Mouse (Mus musculus) lung, postnatal 36 days (tissue): ENCODE results near the gene Ccdc93.

ENCODE experiments used
- DNase-seq: peaks from one replicate; pipeline ENCODE4 v3.0.0; 2022; ENCODE audit warnings: mixed read lengths

The Ccdc93 gene

GRCm38 (mm10) chr1:121448166-121448565 is 17.3 kb downstream of the Ccdc93 start:
- DNase-seq: no peak

DNA sequence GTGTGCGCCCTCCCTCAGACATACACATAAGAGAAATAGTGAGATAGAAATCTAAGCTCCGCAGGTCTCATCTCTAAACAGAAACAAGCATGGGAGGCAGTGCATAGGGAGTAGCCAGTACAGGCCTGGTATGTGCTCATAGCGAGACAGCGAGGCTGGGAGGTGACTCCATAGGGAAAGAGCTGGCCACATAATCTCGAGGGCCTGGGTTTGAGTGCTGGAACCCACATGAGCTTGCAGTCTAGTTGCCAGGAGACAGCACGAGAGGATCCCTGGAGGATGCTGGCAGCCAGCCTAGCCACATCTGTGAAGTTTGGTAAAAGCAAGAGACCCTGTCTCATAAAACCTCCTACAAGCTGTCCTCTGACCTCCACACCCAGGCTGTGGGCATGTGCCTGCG is 20.2 kb downstream of the Ccdc93 start:
- DNase-seq: no peak

GRCm38 (mm10) chr1:121452498-121452897 is 21.6 kb downstream of the Ccdc93 start:
- no peak for DNase-seq

DNA sequence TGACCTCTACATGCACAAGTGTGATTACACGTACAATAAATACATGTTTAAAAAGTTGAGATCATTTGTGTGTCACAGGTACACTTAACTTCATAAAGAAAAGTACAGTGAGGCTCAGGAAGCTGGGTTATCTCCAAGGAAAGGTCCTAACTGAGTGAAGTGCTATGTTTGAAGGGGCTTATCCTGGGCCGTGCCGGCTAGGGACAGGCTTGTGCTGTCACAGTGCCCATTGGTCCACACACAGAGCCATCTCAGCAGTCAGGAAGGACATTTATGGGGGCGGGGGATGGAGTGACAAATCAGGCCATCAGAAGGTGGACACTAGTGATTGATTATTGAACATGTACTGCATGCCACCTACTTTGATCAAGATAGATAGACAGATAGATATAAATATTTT is 22.2 kb downstream of the Ccdc93 start:
- no peak for DNase-seq

DNA sequence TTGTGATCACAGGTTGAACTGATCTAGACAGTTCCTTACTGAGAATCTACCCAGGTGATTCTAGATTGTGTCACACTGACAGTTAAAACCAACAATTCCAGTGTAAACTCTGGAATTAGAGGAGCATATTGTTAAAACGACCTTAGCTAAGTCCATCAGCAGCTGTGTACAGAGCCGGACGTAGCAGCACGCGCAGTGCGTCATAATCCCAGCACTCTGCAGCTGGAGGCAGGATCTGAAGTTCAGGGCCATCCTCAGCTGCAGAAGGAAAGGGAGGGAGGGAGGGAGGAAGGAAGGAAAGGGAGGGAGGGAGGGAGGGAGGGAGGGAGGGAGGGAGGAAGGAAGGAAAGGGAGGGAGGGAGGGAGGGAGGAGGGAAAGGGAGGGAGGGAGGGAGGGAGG is 24.1 kb downstream of the Ccdc93 start:
- no peak for DNase-seq

DNA sequence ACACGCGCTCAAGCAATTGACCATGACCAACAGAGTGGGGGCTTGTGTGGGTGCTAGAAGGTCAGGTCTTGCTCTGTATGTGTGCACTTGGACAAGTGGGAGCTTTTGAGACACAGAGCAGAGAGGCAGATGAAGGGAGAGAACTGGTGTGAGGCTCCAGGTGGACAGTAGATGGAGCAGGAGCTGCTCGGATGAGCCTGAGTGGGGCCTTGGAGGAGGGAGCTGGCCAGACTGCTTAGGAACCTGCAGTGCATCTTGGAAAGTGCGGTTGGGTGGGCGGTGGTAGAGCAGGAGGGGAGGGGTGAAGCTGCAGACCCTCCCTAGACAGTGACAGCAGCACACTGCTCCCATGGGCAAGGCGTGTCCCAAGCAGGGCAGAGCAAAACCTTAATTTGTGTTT is 29.2 kb downstream of the Ccdc93 start:
- no peak for DNase-seq

DNA sequence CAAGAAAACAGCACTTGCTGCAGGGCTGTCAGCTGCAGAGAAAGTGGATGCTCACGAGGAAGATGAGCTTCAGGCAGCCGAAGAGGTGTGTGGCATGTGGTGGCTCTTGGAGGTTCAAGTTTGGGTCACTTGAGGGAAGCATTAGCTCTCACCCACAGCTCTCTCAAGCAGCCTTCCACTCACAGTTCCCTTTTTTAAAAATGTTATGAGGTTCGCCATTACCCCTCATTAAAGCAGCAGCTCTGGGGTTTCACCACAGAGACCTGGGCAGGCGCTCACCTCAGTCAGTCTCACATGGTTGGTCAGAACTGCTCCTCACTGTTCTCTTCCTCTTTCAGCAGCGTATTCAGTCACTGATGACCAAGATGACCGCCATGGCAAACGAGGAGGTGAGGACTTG is 31.0 kb downstream of the Ccdc93 start:
- DNase-seq: no peak

DNA sequence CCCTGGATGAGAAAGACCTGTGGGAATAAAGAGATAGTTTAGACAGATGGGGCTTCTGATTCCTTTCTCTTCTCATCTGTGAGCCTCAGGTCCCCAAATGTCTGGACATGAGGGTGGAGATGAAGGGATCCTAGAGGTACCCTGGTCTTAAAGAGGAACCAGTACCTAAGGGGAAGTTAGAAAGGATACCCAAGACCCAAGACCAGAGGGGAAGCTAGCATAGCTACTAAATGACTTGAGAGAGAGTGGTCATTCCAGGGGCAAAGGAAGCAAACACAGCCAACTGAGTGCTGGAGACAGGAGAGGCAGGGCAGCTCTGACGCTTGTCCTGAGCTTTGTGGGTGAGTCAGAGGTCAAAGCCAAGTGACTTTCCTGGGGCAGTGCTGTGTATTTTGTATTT is 31.8 kb downstream of the Ccdc93 start:
- DNase-seq: no peak

DNA sequence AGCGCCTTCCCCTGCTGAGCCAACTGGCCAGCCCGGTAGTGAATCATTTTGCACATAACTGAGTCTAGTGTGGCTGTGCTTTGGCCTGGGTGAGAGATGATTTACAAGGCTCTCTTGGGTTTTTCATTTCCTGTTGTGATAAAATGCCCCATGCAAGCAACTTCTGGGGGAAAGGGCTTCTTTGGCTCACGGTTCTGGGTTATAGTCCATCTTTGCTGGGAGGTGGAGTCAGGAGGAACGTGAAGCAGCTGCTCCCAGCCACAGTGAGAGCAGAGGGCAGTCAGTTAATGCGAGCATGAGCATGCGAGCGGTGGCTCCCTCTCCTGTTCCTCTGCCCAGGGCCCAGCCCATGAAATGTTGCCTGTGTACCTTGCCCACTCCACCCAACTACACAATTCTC is 33.0 kb downstream of the Ccdc93 start:
- no peak for DNase-seq

GRCm38 (mm10) chr1:121466276-121466675 is 35.4 kb downstream of the Ccdc93 start:
- DNase-seq: no peak

- no peak for DNase-seq
Observed at GRCm38 (mm10) chr1:121468271-121468670, 37.4 kb downstream of the Ccdc93 start.

DNA sequence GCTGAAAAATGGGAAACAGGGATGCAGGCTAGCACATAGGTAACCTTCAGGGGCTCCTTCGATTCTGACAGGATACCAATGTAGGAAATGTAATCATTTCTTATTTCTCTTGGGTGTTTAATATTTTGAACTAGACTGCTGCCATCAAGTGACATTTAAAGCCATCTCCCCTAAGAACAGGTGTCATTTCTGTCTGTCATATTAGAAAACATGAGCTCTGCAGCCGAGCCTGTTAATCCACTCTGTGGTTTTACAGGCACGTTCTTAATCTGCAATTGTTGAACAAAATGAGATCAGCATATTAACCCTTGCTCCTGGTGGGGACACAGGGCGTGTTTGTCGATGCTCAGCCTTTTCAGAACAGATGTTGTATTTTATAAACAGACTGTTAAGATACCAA is 40.7 kb downstream of the Ccdc93 start:
- DNase-seq: no peak

- no peak for DNase-seq
Observed at GRCm38 (mm10) chr1:121477716-121478115, 46.9 kb downstream of the Ccdc93 start.

DNA sequence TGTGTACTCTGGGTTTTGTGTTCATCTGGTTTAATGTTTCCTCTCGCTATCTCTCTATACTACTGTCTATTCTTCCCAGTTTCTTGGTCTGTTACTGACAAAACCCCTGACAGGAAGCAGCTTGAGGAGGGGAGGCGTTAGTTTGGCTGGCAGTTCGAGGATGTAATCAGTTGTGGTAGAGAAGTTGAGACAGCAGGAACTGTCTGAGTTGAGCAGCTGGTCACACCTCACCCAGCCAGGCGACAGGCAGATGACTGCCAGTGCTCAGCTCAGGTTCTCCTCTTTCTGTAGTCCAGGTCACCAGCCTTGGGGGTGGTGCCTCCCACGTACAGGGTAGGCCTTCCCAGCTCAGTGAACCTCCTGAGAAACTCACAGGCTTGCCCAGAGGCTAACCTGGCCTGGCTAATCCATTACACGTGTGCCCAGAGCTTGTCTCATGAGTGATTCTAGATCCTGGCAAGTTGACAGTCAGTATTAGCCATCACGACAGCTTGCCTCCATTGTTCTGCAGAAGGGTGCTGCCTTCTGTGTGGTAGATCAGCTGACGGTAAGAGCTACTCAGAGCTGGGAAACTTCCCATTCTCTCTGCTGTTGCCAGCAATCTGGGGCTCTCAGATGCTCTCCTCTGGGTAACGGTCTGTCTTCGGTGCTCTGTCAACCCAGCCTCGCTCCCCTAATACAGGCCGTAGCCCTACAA is 47.6 kb downstream of the Ccdc93 start:
- DNase-seq: no peak

DNA sequence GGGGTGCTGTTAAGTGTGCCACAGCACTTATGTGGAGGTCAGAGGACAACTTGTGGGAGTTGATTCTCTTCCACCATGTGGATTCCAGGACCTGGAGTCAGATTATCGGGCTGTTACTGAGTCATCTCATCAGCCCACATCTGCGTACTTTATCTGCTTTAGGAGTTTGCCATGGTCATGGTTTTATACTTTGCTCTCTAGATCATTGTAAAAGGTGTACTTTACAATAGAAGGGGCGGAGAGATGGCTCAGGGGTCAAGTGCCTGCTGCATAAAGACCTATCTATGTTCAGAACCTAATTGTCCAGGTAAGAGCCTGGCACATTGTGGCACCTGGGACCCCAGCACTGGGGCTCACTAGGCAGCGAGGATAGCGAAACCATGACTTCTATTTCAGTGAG is 48.6 kb downstream of the Ccdc93 start:
- DNase-seq: no peak

GRCm38 (mm10) chr1:121483091-121483490 is 52.2 kb downstream of the Ccdc93 start:
- no peak for DNase-seq

- DNase-seq: no peak
Observed at GRCm38 (mm10) chr1:121486803-121487202, 56.0 kb downstream of the Ccdc93 start.

GRCm38 (mm10) chr1:121490241-121490640 is 59.4 kb downstream of the Ccdc93 start:
- peak; percentile 12 for DNase-seq

DNA sequence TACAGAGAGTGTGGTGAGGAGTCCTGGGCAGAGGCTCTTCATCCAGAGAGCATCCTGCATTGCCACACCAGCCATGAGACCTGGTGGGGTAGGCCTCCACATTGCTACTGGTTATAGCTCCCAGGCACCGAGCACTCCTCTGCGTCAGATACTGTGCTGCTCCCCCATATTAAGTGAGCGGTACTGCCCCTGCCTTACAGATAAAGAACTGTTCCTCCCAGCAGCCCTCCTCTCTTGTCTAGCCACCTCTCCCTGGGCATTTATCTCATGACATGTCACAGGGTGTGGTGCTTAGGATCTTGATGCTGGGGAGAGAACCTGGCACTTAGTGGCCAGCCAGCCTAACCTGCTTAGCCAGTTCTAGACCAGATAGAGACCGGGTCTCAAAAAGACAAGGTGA is 66.2 kb downstream of the Ccdc93 start:
- no peak for DNase-seq

DNA sequence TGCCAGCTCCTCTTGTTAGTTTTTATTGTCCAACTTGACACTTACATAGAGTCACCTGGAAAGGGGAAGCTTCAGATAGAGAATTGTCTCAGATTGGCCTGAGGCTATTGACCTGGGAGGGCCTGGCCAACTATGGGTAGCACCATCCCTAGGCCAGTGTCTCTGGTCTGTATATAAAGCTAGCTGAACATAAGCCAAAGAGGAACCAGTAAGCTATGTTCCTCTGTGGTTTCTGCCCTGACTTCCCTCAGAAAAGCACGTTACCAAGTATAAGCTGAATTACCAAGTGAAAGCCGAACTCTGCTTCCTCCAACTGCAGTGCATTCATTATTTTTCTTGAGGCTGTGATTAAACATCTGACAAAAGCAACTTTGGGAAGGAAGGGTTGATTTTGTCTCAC is 77.9 kb downstream of the Ccdc93 start:
- DNase-seq: no peak

- DNase-seq: no peak
Observed at GRCm38 (mm10) chr1:121510420-121511140, 79.7 kb downstream of the Ccdc93 start.

GRCm38 (mm10) chr1:121511186-121511585 is 80.3 kb downstream of the Ccdc93 start:
- no peak for DNase-seq

- no peak for DNase-seq
Observed at GRCm38 (mm10) chr1:121511966-121512365, 81.1 kb downstream of the Ccdc93 start.

- DNase-seq: no peak
Observed at GRCm38 (mm10) chr1:121518609-121519008, 87.8 kb downstream of the Ccdc93 start.

DNA sequence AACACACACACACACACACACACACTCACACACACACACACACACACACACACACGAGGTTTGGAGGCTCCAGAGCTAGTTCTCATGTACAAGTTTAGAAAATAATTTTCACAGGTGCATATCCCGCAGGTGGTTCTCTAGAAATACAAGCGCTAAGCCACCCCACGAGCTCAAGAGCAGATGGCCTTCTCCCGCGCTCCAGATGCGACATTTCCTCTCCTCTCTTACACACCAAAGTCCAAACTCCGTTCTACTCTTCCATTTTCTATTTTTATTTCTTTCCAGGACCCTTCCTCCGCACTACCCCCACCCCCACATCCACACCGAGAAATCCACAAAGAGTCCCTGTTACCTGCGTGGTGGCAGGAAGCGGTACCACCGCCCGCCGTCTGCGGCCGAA is 96.2 kb downstream of the Ccdc93 start:
- no peak for DNase-seq
